Mouse (Mus musculus) myocyte (in vitro differentiated cells): ENCODE data around the gene Cyfip2.

Experiments used
- CEBPB ChIP-seq: IDR thresholded peaks from 2 replicates; pipeline ENCODE4 v1.6.1; 2011; ENCODE audit warnings: mild to moderate bottlenecking, moderate library complexity; ENCODE audit not compliant: poor library complexity, insufficient read depth, severe bottlenecking
- E2F4 ChIP-seq: IDR thresholded peaks from one replicate; pipeline ENCODE4 v1.6.1; 2011; ENCODE audit warnings: mild to moderate bottlenecking, control low read depth, moderate library complexity; ENCODE audit not compliant: insufficient read depth
- MAX ChIP-seq: IDR thresholded peaks from one replicate; pipeline ENCODE4 v1.6.1; 2011; ENCODE audit warnings: low read depth, mild to moderate bottlenecking, control low read depth
- MYOD1 ChIP-seq, 3 experiments: IDR thresholded peaks; one replicate each; pipeline ENCODE4 v1.6.1; 2011; ENCODE audit warnings: control low read depth in 2 of 3, low read depth in 2 of 3, mild to moderate bottlenecking in 2 of 3, moderate library complexity in 1 of 3; ENCODE audit not compliant: insufficient read length in 2 of 3, control insufficient read depth in 1 of 3
- MYOG ChIP-seq, 3 experiments: IDR thresholded peaks; one replicate each; pipeline ENCODE4 v1.6.1; 2011; ENCODE audit warnings: control low read depth in 2 of 3, low read depth in 2 of 3, mild to moderate bottlenecking in 2 of 3; ENCODE audit not compliant: insufficient read length in 2 of 3, control insufficient read depth in 1 of 3, insufficient read depth in 1 of 3
- POLR2A ChIP-seq: IDR thresholded peaks from one replicate; pipeline ENCODE4 v1.6.1; 2011; ENCODE audit warnings: low read depth, mild to moderate bottlenecking, control low read depth, moderate library complexity; ENCODE audit not compliant: insufficient read length
- POLR2AphosphoS2 ChIP-seq: IDR thresholded peaks from one replicate; pipeline ENCODE4 v1.6.1; 2011; ENCODE audit warnings: low read depth, control low read depth; ENCODE audit not compliant: insufficient read length
- TCF12 ChIP-seq: IDR thresholded peaks from one replicate; pipeline ENCODE4 v1.6.1; 2011; ENCODE audit warnings: mild to moderate bottlenecking, control low read depth; ENCODE audit not compliant: poor library complexity, insufficient read depth, severe bottlenecking
- TCF3 ChIP-seq: IDR thresholded peaks from one replicate; pipeline ENCODE4 v1.6.1; 2011; ENCODE audit warnings: low read depth, control low read depth; ENCODE audit not compliant: insufficient read length
- USF1 ChIP-seq: IDR thresholded peaks from one replicate; pipeline ENCODE4 v1.6.1; 2011; ENCODE audit warnings: low read depth, mild to moderate bottlenecking, control low read depth, moderate library complexity

GRCm38 (mm10) chr11:46169908-46170307 is 142.8 kb downstream of the Cyfip2 start:
- no peak for TF ChIP-seq E2F4
- TF ChIP-seq MYOG (IDR thresholded peaks at IDR 0.05; ENCODE audit: control insufficient read depth in 1 of 3, insufficient read depth in 1 of 3, insufficient read length in 2 of 3, low read depth in 2 of 3), result no peak
- no peak for TF ChIP-seq MYOD1 (IDR thresholded peaks at IDR 0.05; ENCODE audit: control insufficient read depth in 1 of 3, insufficient read length in 2 of 3, low read depth in 2 of 3)
- TF ChIP-seq TCF12, result no peak
- TF ChIP-seq POLR2AphosphoS2, result no peak
- no peak for TF ChIP-seq TCF3
- TF ChIP-seq POLR2A, result no peak
- no peak for TF ChIP-seq USF1
- TF ChIP-seq MAX, result no peak
- TF ChIP-seq CEBPB, result no peak
